32 mouse cellular contexts compared by ENCODE assay signal in genomic region chr19:53354271-53355000, GRCm38 (mm10). TPM values are rescaled to one million over a fixed set of nuclear protein-coding genes. Genes with fewer than 3 reads are reported as not detected.
DNase-seq lines count a peak whose midpoint lies in the region; ATAC-seq and TF ChIP-seq lines count a peak whose summit lies in the region.
"Had no signal": no experiment of that assay in that cellular context is flagged by ENCODE, and none has a peak within 500 bp of the region (broad histone marks: within the 10 kb centered on the region; RNA-seq: fewer than 3 reads in every experiment).

No protein-coding gene starts in this region.

- H3K27ac ChIP-seq in layer of hippocampus, adult 2 months, result peak overlapping the region; percentile 62
- H3K27ac ChIP-seq: forebrain, embryonic 12.5 days; hindbrain, embryonic 14.5 days; kidney, embryonic 15.5 days; limb, embryonic 10.5 days; limb, embryonic 15.5 days; liver, embryonic 13.5 days; macrophage had no signal

- no peak overlapping the region for H3K4me3 ChIP-seq in layer of hippocampus, adult 2 months
- H3K4me3 ChIP-seq: erythroblast, embryonic 14.5 days; forebrain, embryonic 12.5 days; heart, embryonic 12.5 days; kidney, embryonic 15.5 days; limb, embryonic 10.5 days; limb, embryonic 15.5 days; liver, embryonic 13.5 days had no signal

- DNase-seq in cerebellum, adult 9-11 months, result peak; percentile 56
- DNase-seq in layer of hippocampus, adult 2 months (ENCODE audit: low spot score in 2 of 2), result no peak
- DNase-seq in layer of hippocampus, adult 9-11 months, result no peak
- peak; percentile 57 for DNase-seq in NIH3T3 (ENCODE audit: low read depth)
- DNase-seq in fibroblast of lung, adult 2 months (ENCODE audit: low read depth), result peak; percentile 9
- no peak for DNase-seq in lung, postnatal 14 days
- DNase-seq: adrenal gland, postnatal 25 days; gastrocnemius, postnatal 36 days; kidney, postnatal 25 days; liver, embryonic 13.5 days; lung, adult 18-20 months; midbrain, embryonic 14.5 days; right cerebral cortex, postnatal 14 days; thymus, postnatal 4 days had no signal

- ATAC-seq in cerebellum, adult (ENCODE audit: insufficient number of reproducible peaks, low FRiP score, low TSS enrichment), result no peak
- ATAC-seq: intestine, postnatal 0 days; lung, postnatal 0 days had no signal

- no peak for TF ChIP-seq CTCF in layer of hippocampus, adult 2 months (conservative IDR thresholded peaks at IDR 0.05)

RNA-seq across cellular contexts. Expression of gene Gm10197, which starts 17.1 kb away (rescaled TPM):
- total RNA-seq in layer of hippocampus, adult 2 months (2021), result not detected
- total RNA-seq: adrenal gland, adult 18-20 months; adrenal gland, postnatal 25 days; common myeloid progenitor, adult 5-6 weeks; gastrocnemius, postnatal 36 days; heart, adult 18-20 months; hematopoietic stem cell, adult 5-6 weeks; layer of hippocampus, adult 18-20 months; layer of hippocampus, postnatal 25 days; monocyte, adult 5-6 weeks had no signal

RNA-seq across cellular contexts. Expression of gene Smndc1, which starts 35.9 kb away (rescaled TPM):
- total RNA-seq in layer of hippocampus, adult 2 months (2021), result 10 to 100 TPM; 39.9 to 40.7 TPM

RNA-seq across cellular contexts. Expression of gene Mxi1, which starts 44.1 kb away (rescaled TPM):
- total RNA-seq in layer of hippocampus, adult 2 months (2021), result 10 to 100 TPM; 62.8 to 68.6 TPM

Comparison
In these comparisons a context has a peak if more than half of its experiments do, and no peak if none do; other contexts are left out.
1. DNase-seq: peak in cerebellum, adult 9-11 months (single experiment), NIH3T3 (single experiment) and fibroblast of lung, adult 2 months (single experiment); none in layer of hippocampus, adult 2 months (0 of 2), layer of hippocampus, adult 9-11 months (single experiment) and lung, postnatal 14 days (single experiment).